Mouse (Mus musculus): ENCODE measurements around the gene Gorasp2. TPM values are rescaled to one million over a fixed set of nuclear protein-coding genes. Genes with fewer than 3 reads are reported as not detected.

Gene Gorasp2
- polyA plus RNA-seq, 1 experiment from 2014 or later: 133 TPM

GRCm38 (mm10) chr2:70742588-70742987 lies 81.2 kb downstream of the Gorasp2 start:
- DNase-seq (ENCODE audit: low spot score) (no peak), ATAC-seq (no peak)
- no peak overlapping the region for H3K27ac ChIP-seq (ENCODE audit: low read length)
- no peak overlapping the region for H3K4me3 ChIP-seq (ENCODE audit: low read depth, low read length)
- 84% methylated on average over 2 of the region's 2 CpGs for WGBS
- H3K27me3 ChIP-seq (replicated peaks; ENCODE audit: insufficient read depth, low read length): no peaks in the 10 kb centered on the region
- H3K36me3 ChIP-seq (ENCODE audit: insufficient read depth, low read length): peaks cover 20% of the 10 kb centered on the region; the same call in 1 of the 2 replicates
- TF ChIP-seq EP300 (IDR thresholded peaks at IDR 0.05) (no peak), CTCF (IDR thresholded peaks at IDR 0.05) (no peak)
- H3K9me3 ChIP-seq (ENCODE audit: low read length): no peaks in the 10 kb centered on the region
- H3K9ac ChIP-seq (replicated peaks; ENCODE audit: low read depth): no peak overlapping the region
- H3K4me2 ChIP-seq (replicated peaks; ENCODE audit: low read depth, low read length): no peak overlapping the region
- no peaks in the 10 kb centered on the region for H3K4me1 ChIP-seq (ENCODE audit: insufficient read depth, low read depth, low read length)

- H3K36me3 ChIP-seq (ENCODE audit: insufficient read depth, low read length): peaks cover 5% of the 10 kb centered on the region; the same call in 1 of the 2 replicates
- WGBS: 92% methylated on average over 2 of the region's 2 CpGs
- no peak for TF ChIP-seq EP300 (IDR thresholded peaks at IDR 0.05)
- TF ChIP-seq CTCF (IDR thresholded peaks at IDR 0.05): no peak
These were observed 90.3 kb downstream of the Gorasp2 start for GRCm38 (mm10) chr2:70751655-70752054.

GRCm38 (mm10) chr2:70752149-70752548 lies 90.8 kb downstream of the Gorasp2 start:
- 92% methylated on average over 5 of the region's 5 CpGs for WGBS
- no peak overlapping the region for H3K4me3 ChIP-seq (ENCODE audit: low read depth, low read length)
- no peak for DNase-seq (ENCODE audit: low spot score)

More at GRCm38 (mm10) chr2:70751655-70752054, 90.3 kb downstream of the Gorasp2 start:
- H3K4me1 ChIP-seq (ENCODE audit: insufficient read depth, low read depth, low read length): no peaks in the 10 kb centered on the region
- H3K9me3 ChIP-seq (ENCODE audit: low read length): no peaks in the 10 kb centered on the region
- no peaks in the 10 kb centered on the region for H3K27me3 ChIP-seq (replicated peaks; ENCODE audit: insufficient read depth, low read length)
- DNase-seq (ENCODE audit: low spot score) (no peak), ATAC-seq (no peak)
- H3K27ac ChIP-seq (ENCODE audit: low read length): no peak overlapping the region
- no peak overlapping the region for H3K4me2 ChIP-seq (replicated peaks; ENCODE audit: low read depth, low read length)
- no peak overlapping the region for H3K9ac ChIP-seq (replicated peaks; ENCODE audit: low read depth)
- H3K4me3 ChIP-seq (ENCODE audit: low read depth, low read length): no peak overlapping the region

More at GRCm38 (mm10) chr2:70752149-70752548, 90.8 kb downstream of the Gorasp2 start:
- Histone ChIP-seq H3K4me2 (replicated peaks; ENCODE audit: low read depth, low read length) (no peak overlapping the region), H3K9me3 (ENCODE audit: low read length) (no peaks in the 10 kb centered on the region), H3K27ac (ENCODE audit: low read length) (no peak overlapping the region), H3K9ac (replicated peaks; ENCODE audit: low read depth) (no peak overlapping the region), H3K4me1 (ENCODE audit: insufficient read depth, low read depth, low read length) (no peaks in the 10 kb centered on the region), H3K36me3 (ENCODE audit: insufficient read depth, low read length) (peaks cover 5% of the 10 kb centered on the region; the same call in 1 of the 2 replicates), H3K27me3 (replicated peaks; ENCODE audit: insufficient read depth, low read length) (no peaks in the 10 kb centered on the region)
- no peak for ATAC-seq
- no peak for TF ChIP-seq CTCF (IDR thresholded peaks at IDR 0.05)
- TF ChIP-seq EP300 (IDR thresholded peaks at IDR 0.05): no peak

Other genes starting within 250 kb of the Gorasp2 start
- 4.2 and 6.3 TPM in 2 replicates for gene Sp5, start 186.7 kb upstream of the Gorasp2 start, polyA plus RNA-seq (2015; fragmentation: Nextera tagmentation; extraction: Ambion mirVana)
- 16.4 and 19.1 TPM in 2 replicates for gene Erich2, start 152.8 kb upstream of the Gorasp2 start, polyA plus RNA-seq (2015; fragmentation: Nextera tagmentation; extraction: Ambion mirVana)
- gene Gad1, start 108.5 kb upstream of the Gorasp2 start, polyA plus RNA-seq (2015; fragmentation: Nextera tagmentation; extraction: Ambion mirVana): 0.26 and 0.31 TPM in 2 replicates
- 2.8 and 4.4 TPM in 2 replicates for gene Gm26558, start 532 bp downstream of the Gorasp2 start, polyA plus RNA-seq (2015; fragmentation: Nextera tagmentation; extraction: Ambion mirVana)
- 23.7 and 27.8 TPM in 2 replicates for gene Tlk1, start 164.2 kb downstream of the Gorasp2 start, polyA plus RNA-seq (2015; fragmentation: Nextera tagmentation; extraction: Ambion mirVana)

Measured in lung, postnatal 0 days (tissue).